Mouse (Mus musculus): Measurements from ENCODE around the gene Clybl. TPM values are rescaled to one million over a fixed set of nuclear protein-coding genes. Genes with fewer than 3 reads are reported as not detected.

Clybl gene
- polyA plus RNA-seq, 1 experiment from 2014 or later = 20.7 TPM

- Histone ChIP-seq H3K9me3 (ENCODE audit: low read depth, low read length) (no peaks in the 10 kb centered on the region), H3K4me2 (no peak overlapping the region), H3K27me3 (ENCODE audit: insufficient read depth, low read length) (no peaks in the 10 kb centered on the region), H3K4me3 (ENCODE audit: low read depth, low read length) (no peak overlapping the region), H3K9ac (no peak overlapping the region), H3K4me1 (ENCODE audit: insufficient read depth) (no peaks in the 10 kb centered on the region), H3K27ac (ENCODE audit: low read depth) (no peak overlapping the region), H3K36me3 (ENCODE audit: insufficient read depth) (no peaks in the 10 kb centered on the region)
- WGBS = 21% methylated on average over 10 of the region's 10 CpGs
- no peak for ATAC-seq (ENCODE audit: insufficient read depth)
- no peak for DNase-seq
- no peak for TF ChIP-seq CTCF (IDR thresholded peaks at IDR 0.05; ENCODE audit: low read depth)
Measured at GRCm38 (mm10) chr14:122426529-122427203, 245.2 kb downstream of the Clybl start.

DNA sequence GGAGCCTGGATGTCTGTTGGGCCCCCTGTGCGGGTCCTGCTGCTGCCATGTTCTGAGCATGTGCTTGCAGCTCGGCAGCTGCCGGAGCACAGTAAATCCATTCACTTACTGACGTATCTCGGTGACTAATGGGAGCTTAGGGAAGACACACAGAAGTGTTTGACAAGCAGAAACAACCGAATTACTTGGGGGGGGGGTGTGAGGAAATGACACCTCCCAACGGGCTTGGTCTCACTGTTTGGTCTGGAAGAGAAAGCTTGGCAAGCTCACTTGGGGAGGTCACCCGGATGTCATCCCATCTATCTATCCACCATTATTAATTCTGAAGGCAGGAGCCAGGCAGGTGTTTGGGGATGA is 245.7 kb downstream of the Clybl start:
- no peak for TF ChIP-seq CTCF (IDR thresholded peaks at IDR 0.05; ENCODE audit: low read depth)
- H3K4me2 ChIP-seq = no peak overlapping the region
- 22% methylated on average over 8 of the region's 8 CpGs for WGBS
- no peaks in the 10 kb centered on the region for H3K36me3 ChIP-seq (ENCODE audit: insufficient read depth)
- DNase-seq = no peak
- no peaks in the 10 kb centered on the region for H3K4me1 ChIP-seq (ENCODE audit: insufficient read depth)
- no peak overlapping the region for H3K4me3 ChIP-seq (ENCODE audit: low read depth, low read length)
- H3K9me3 ChIP-seq (ENCODE audit: low read depth, low read length) = no peaks in the 10 kb centered on the region
- H3K27ac ChIP-seq (ENCODE audit: low read depth) = no peak overlapping the region
- no peaks in the 10 kb centered on the region for H3K27me3 ChIP-seq (ENCODE audit: insufficient read depth, low read length)
- H3K9ac ChIP-seq = no peak overlapping the region
- no peak for ATAC-seq (ENCODE audit: insufficient read depth)

- no peaks in the 10 kb centered on the region for H3K4me1 ChIP-seq (ENCODE audit: insufficient read depth)
- no peak overlapping the region for H3K27ac ChIP-seq (ENCODE audit: low read depth)
- H3K36me3 ChIP-seq (ENCODE audit: insufficient read depth) = no peaks in the 10 kb centered on the region
- H3K9ac ChIP-seq = no peak overlapping the region
- H3K4me2 ChIP-seq = no peak overlapping the region
- no peaks in the 10 kb centered on the region for H3K9me3 ChIP-seq (ENCODE audit: low read depth, low read length)
- WGBS = 68% methylated on average over 3 of the region's 3 CpGs
- H3K27me3 ChIP-seq (ENCODE audit: insufficient read depth, low read length) = no peaks in the 10 kb centered on the region
- no peak overlapping the region for H3K4me3 ChIP-seq (ENCODE audit: low read depth, low read length)
- no peak for TF ChIP-seq CTCF (IDR thresholded peaks at IDR 0.05; ENCODE audit: low read depth)
- DNase-seq (no peak), ATAC-seq (ENCODE audit: insufficient read depth) (no peak)
Measured at GRCm38 (mm10) chr14:122427654-122428053, 246.2 kb downstream of the Clybl start.

- H3K27me3 ChIP-seq (ENCODE audit: insufficient read depth, low read length) = no peaks in the 10 kb centered on the region
- no peak overlapping the region for H3K9ac ChIP-seq
- H3K4me3 ChIP-seq (ENCODE audit: low read depth, low read length) = no peak overlapping the region
- no peak overlapping the region for H3K4me2 ChIP-seq
- H3K27ac ChIP-seq (ENCODE audit: low read depth) = no peak overlapping the region
- no peak for DNase-seq
- H3K4me1 ChIP-seq (ENCODE audit: insufficient read depth) = no peaks in the 10 kb centered on the region
- ATAC-seq (ENCODE audit: insufficient read depth) = no peak
- no peak for TF ChIP-seq CTCF (IDR thresholded peaks at IDR 0.05; ENCODE audit: low read depth)
- H3K9me3 ChIP-seq (ENCODE audit: low read depth, low read length) = no peaks in the 10 kb centered on the region
- 40% methylated on average over 3 of the region's 3 CpGs for WGBS
- H3K36me3 ChIP-seq (ENCODE audit: insufficient read depth) = no peaks in the 10 kb centered on the region
Measured at GRCm38 (mm10) chr14:122432558-122432957, 251.1 kb downstream of the Clybl start.

GRCm38 (mm10) chr14:122434039-122434438 is 252.5 kb downstream of the Clybl start:
- no peak for TF ChIP-seq CTCF (IDR thresholded peaks at IDR 0.05; ENCODE audit: low read depth)
- H3K9me3 ChIP-seq (ENCODE audit: low read depth, low read length) = no peaks in the 10 kb centered on the region
- H3K9ac ChIP-seq = no peak overlapping the region
- H3K4me2 ChIP-seq = no peak overlapping the region
- WGBS = 92% methylated on average over 10 of the region's 10 CpGs
- no peak overlapping the region for H3K4me3 ChIP-seq (ENCODE audit: low read depth, low read length)
- no peak for ATAC-seq (ENCODE audit: insufficient read depth)
- no peaks in the 10 kb centered on the region for H3K4me1 ChIP-seq (ENCODE audit: insufficient read depth)
- no peak for DNase-seq
- no peak overlapping the region for H3K27ac ChIP-seq (ENCODE audit: low read depth)
- H3K27me3 ChIP-seq (ENCODE audit: insufficient read depth, low read length) = no peaks in the 10 kb centered on the region
- no peaks in the 10 kb centered on the region for H3K36me3 ChIP-seq (ENCODE audit: insufficient read depth)

DNA sequence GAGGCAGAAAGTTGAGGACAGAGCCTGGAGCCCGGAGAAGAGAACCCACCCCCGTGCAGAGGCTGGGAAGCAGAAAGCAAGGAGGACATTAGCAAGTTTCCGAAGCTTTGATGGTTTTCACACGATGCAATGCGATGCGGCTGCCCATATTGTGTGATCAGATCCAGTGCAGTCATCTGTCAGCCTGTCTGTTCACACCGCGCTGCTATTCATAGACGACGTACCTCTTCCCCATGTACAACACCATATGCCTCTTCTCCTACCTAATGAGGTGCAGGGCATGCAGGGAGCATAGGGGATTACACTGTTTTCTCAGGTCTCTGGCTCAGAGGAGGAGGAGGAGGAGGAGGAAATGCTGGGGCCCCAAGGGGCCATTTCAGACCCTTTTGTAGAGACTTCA is 255.3 kb downstream of the Clybl start:
- 51% methylated on average over 10 of the region's 10 CpGs for WGBS
- H3K9me3 ChIP-seq (ENCODE audit: low read depth, low read length) = no peaks in the 10 kb centered on the region

DNA sequence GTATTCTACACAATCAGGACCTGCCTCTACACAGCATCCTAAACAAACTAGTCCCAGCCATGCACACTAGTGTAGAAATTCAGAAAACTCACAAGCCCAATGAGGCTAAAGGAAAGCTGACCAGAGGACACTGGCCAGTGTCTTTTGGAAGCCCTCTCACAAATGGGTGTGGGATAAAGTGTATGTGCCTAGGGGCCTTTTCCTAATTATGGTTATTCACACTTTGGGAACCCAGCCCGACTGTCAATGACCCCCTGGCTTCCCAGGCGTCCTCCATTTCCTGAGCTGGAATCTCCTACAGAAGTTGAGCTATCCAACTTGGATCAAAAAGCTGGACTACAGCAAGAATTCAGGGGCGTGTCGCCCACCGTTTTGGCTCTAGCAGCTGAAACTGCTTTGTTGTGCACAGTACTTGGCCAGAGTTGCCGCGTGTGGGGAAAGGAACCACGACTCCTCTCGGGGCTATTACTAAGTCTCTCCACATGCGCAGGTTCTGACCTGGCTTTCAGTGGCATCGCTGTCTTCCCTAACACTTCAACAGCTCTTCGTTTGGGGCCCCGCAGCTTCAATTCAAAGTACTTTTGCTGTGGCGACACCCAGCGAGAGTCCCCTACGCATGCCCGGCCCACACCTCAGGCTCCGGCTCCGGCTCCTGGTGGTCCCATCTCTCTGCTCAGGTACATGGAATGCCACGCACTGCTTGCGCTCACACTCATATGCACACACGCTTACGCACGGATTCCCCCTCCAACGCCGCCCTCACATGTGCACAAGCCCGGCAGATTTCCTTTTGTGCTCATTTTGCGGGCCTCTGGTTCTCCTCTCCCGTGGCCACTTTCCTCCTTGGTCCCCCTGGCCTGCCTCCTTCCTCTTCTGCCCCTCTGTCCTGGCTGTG is 268.3 kb downstream of the Clybl start:
- Histone ChIP-seq H3K4me3 (ENCODE audit: low read depth, low read length) (peak overlapping the region; percentile 37; the same call in 1 of the 2 replicates), H3K36me3 (ENCODE audit: insufficient read depth) (no peaks in the 10 kb centered on the region), H3K4me1 (ENCODE audit: insufficient read depth) (no peaks in the 10 kb centered on the region), H3K27ac (ENCODE audit: low read depth) (no peak overlapping the region), H3K9me3 (ENCODE audit: low read depth, low read length) (no peaks in the 10 kb centered on the region), H3K27me3 (ENCODE audit: insufficient read depth, low read length) (peaks cover 65% of the 10 kb centered on the region), H3K4me2 (peak overlapping the region; percentile 67), H3K9ac (no peak overlapping the region)
- no peak for DNase-seq
- no peak for TF ChIP-seq CTCF (IDR thresholded peaks at IDR 0.05; ENCODE audit: low read depth)
- ATAC-seq (ENCODE audit: insufficient read depth) = no peak
- WGBS = 4% methylated on average over 29 of the region's 29 CpGs

More for the DNA sequence above, 255.3 kb downstream of the Clybl start:
- Histone ChIP-seq H3K4me2 (no peak overlapping the region), H3K4me1 (ENCODE audit: insufficient read depth) (no peaks in the 10 kb centered on the region), H3K27ac (ENCODE audit: low read depth) (no peak overlapping the region), H3K36me3 (ENCODE audit: insufficient read depth) (no peaks in the 10 kb centered on the region), H3K9ac (no peak overlapping the region), H3K4me3 (ENCODE audit: low read depth, low read length) (no peak overlapping the region), H3K27me3 (ENCODE audit: insufficient read depth, low read length) (no peaks in the 10 kb centered on the region)
- DNase-seq = no peak
- no peak for TF ChIP-seq CTCF (IDR thresholded peaks at IDR 0.05; ENCODE audit: low read depth)
- ATAC-seq (ENCODE audit: insufficient read depth) = no peak

All from lung, embryonic 14.5 days (tissue).